Mouse (Mus musculus) stomach, embryonic 15.5 days (tissue): ENCODE results near the gene Creb3l1. TPM values are rescaled to one million over a fixed set of nuclear protein-coding genes. Genes with fewer than 3 reads are reported as not detected.
A peak's percentile ranks its signal among the peaks of the same experiment; 100 is the strongest.

Source experiments
- ATAC-seq: fragments of 200-750 bp; cut with Nextera tagmentation; 2 replicates; pipeline ENCODE4 v1.8.0; 2017; ENCODE audit warnings: low read depth, moderate number of reproducible peaks, moderate TSS enrichment; ENCODE audit not compliant: insufficient read depth, low FRiP score
- H3K27ac ChIP-seq: fragments of 300-500 bp; sonication (generic); 2 replicates; pipeline ENCODE4 v1.5.1; 2015; ENCODE audit warnings: mild to moderate bottlenecking, inconsistent platforms
- H3K27me3 ChIP-seq: fragments of 300-500 bp; sonication (generic); replicated peaks from 2 replicates; pipeline ENCODE4 v1.6.1; 2015; ENCODE audit warnings: inconsistent platforms
- H3K36me3 ChIP-seq: fragments of 300-500 bp; sonication (generic); 2 replicates; pipeline ENCODE4 v1.6.1; 2015; ENCODE audit warnings: inconsistent platforms
- H3K4me1 ChIP-seq: fragments of 300-500 bp; sonication (generic); 2 replicates; pipeline ENCODE4 v1.6.1; 2015; ENCODE audit warnings: inconsistent platforms
- H3K4me2 ChIP-seq: fragments of 300-500 bp; sonication (generic); 2 replicates; pipeline ENCODE4 v1.6.1; 2015; ENCODE audit warnings: mild to moderate bottlenecking, inconsistent platforms
- H3K4me3 ChIP-seq: fragments of 300-500 bp; sonication (generic); replicated peaks from 2 replicates; pipeline ENCODE4 v1.5.1; 2015; ENCODE audit warnings: inconsistent platforms
- H3K9ac ChIP-seq: fragments of 300-500 bp; sonication (generic); 2 replicates; pipeline ENCODE4 v1.6.1; 2015; ENCODE audit warnings: inconsistent platforms
- H3K9me3 ChIP-seq: fragments of 300-500 bp; sonication (generic); 2 replicates; pipeline ENCODE4 v1.6.1; 2016; ENCODE audit warnings: inconsistent platforms
- WGBS: fragments of 180-500 bp; shearing (Covaris S2); methylation state at CpG from one replicate; pipeline ENCODE4 v1.1.7; 2015; 5-methylcytosine and 5-hydroxymethylcytosine counted together
- polyA plus RNA-seq: library from polyadenylated mRNA; unstranded; fragments of >200 nt; fragmentation: Nextera tagmentation; extraction: Ambion mirVana; gene quantifications from 2 replicates; pipeline ENCODE4 v1.2.1, GENCODE M21; 2015

The Creb3l1 gene
- polyA plus RNA-seq, 1 experiment from 2014 or later, result 20.6 TPM

GRCm38 (mm10) chr2:92058469-92058868 lies 34.2 kb upstream of the Creb3l1 start:
- ATAC-seq, result peak; percentile 47; the same call in 1 of the 2 replicates
- Histone ChIP-seq H3K4me2 (peak overlapping the region; percentile 100), H3K4me3 (peak overlapping the region; percentile 60), H3K9me3 (no peaks in the 10 kb centered on the region), H3K36me3 (no peaks in the 10 kb centered on the region), H3K9ac (no peak overlapping the region), H3K27me3 (peaks cover 22% of the 10 kb centered on the region), H3K27ac (no peak overlapping the region), H3K4me1 (peaks cover 28% of the 10 kb centered on the region)
- WGBS, result under 1% methylated on average over 29 of the region's 29 CpGs

GRCm38 (mm10) chr2:92056760-92057159 lies 32.5 kb upstream of the Creb3l1 start:
- 76% methylated on average over 13 of the region's 13 CpGs for WGBS
- ATAC-seq, result no peak
- H3K27me3 ChIP-seq, result peaks cover 22% of the 10 kb centered on the region
- 0 out of 2 replicates have a peak overlapping the region, but pooled peaks have one; percentile 10 for H3K27ac ChIP-seq
- H3K9ac ChIP-seq, result no peak overlapping the region
- no peaks in the 10 kb centered on the region for H3K9me3 ChIP-seq
- no peak overlapping the region for H3K4me3 ChIP-seq
- H3K36me3 ChIP-seq, result no peaks in the 10 kb centered on the region
- peaks cover 30% of the 10 kb centered on the region for H3K4me1 ChIP-seq
- H3K4me2 ChIP-seq, result no peak overlapping the region

GRCm38 (mm10) chr2:92055831-92056236 lies 31.5 kb upstream of the Creb3l1 start:
- Histone ChIP-seq H3K36me3 (no peaks in the 10 kb centered on the region), H3K4me3 (peak overlapping the region; percentile 32), H3K9me3 (no peaks in the 10 kb centered on the region), H3K4me2 (peak overlapping the region; percentile 77), H3K27ac (peak overlapping the region; percentile 92), H3K27me3 (peaks cover 17% of the 10 kb centered on the region), H3K9ac (0 out of 2 replicates have a peak overlapping the region, but pooled peaks have one; percentile 16), H3K4me1 (peaks cover 30% of the 10 kb centered on the region)
- 4% methylated on average over 14 of the region's 14 CpGs for WGBS
- ATAC-seq, result no peak

GRCm38 (mm10) chr2:92055101-92055813 lies 31.0 kb upstream of the Creb3l1 start:
- peak overlapping the region; percentile 16; the same call in 1 of the 2 replicates for H3K9ac ChIP-seq
- peak overlapping the region; percentile 92 for H3K27ac ChIP-seq
- H3K27me3 ChIP-seq, result peaks cover 12% of the 10 kb centered on the region
- WGBS, result 2% methylated on average over 38 of the region's 38 CpGs
- H3K4me2 ChIP-seq, result peak overlapping the region; percentile 77
- no peaks in the 10 kb centered on the region for H3K9me3 ChIP-seq
- H3K4me3 ChIP-seq, result peak overlapping the region; percentile 32
- ATAC-seq, result 0 out of 2 replicates have a peak, but pooled peaks have one; percentile 68
- H3K4me1 ChIP-seq, result peaks cover 29% of the 10 kb centered on the region
- no peaks in the 10 kb centered on the region for H3K36me3 ChIP-seq

GRCm38 (mm10) chr2:92052754-92053153 lies 28.5 kb upstream of the Creb3l1 start:
- H3K9ac ChIP-seq, result no peak overlapping the region
- WGBS, result 47% methylated on average over 2 of the region's 2 CpGs
- H3K9me3 ChIP-seq, result no peaks in the 10 kb centered on the region
- no peaks in the 10 kb centered on the region for H3K27me3 ChIP-seq
- H3K4me2 ChIP-seq, result no peak overlapping the region
- ATAC-seq, result no peak
- H3K4me1 ChIP-seq, result peaks cover 15% of the 10 kb centered on the region
- H3K27ac ChIP-seq, result no peak overlapping the region
- no peaks in the 10 kb centered on the region for H3K36me3 ChIP-seq
- no peak overlapping the region for H3K4me3 ChIP-seq

GRCm38 (mm10) chr2:92052188-92052587 lies 27.9 kb upstream of the Creb3l1 start:
- 72% methylated on average over 8 of the region's 8 CpGs for WGBS
- no peak overlapping the region for H3K4me2 ChIP-seq
- H3K27me3 ChIP-seq, result no peaks in the 10 kb centered on the region
- peaks cover 15% of the 10 kb centered on the region for H3K4me1 ChIP-seq
- H3K4me3 ChIP-seq, result no peak overlapping the region
- H3K36me3 ChIP-seq, result no peaks in the 10 kb centered on the region
- ATAC-seq, result no peak
- H3K9ac ChIP-seq, result no peak overlapping the region
- H3K27ac ChIP-seq, result no peak overlapping the region
- no peaks in the 10 kb centered on the region for H3K9me3 ChIP-seq

- WGBS, result 55% methylated on average over 9 of the region's 9 CpGs
- no peak overlapping the region for H3K4me3 ChIP-seq
- no peak for ATAC-seq
- 0 out of 2 replicates have a peak, but pooled peaks cover 2% of the 10 kb centered on the region for H3K4me1 ChIP-seq
- no peaks in the 10 kb centered on the region for H3K9me3 ChIP-seq
- H3K27me3 ChIP-seq, result no peaks in the 10 kb centered on the region
- H3K36me3 ChIP-seq, result no peaks in the 10 kb centered on the region
- H3K4me2 ChIP-seq, result no peak overlapping the region
- no peak overlapping the region for H3K9ac ChIP-seq
- no peak overlapping the region for H3K27ac ChIP-seq
Measured at GRCm38 (mm10) chr2:92048034-92048690, 23.9 kb upstream of the Creb3l1 start.

GRCm38 (mm10) chr2:92047601-92048000 lies 23.3 kb upstream of the Creb3l1 start:
- Histone ChIP-seq H3K9ac (no peak overlapping the region), H3K9me3 (no peaks in the 10 kb centered on the region), H3K4me3 (no peak overlapping the region), H3K27ac (no peak overlapping the region), H3K36me3 (no peaks in the 10 kb centered on the region), H3K4me2 (no peak overlapping the region), H3K4me1 (no peaks in the 10 kb centered on the region), H3K27me3 (no peaks in the 10 kb centered on the region)
- WGBS, result 22% methylated on average over 4 of the region's 4 CpGs
- 0 out of 2 replicates have a peak, but pooled peaks have one; percentile 48 for ATAC-seq

GRCm38 (mm10) chr2:92043285-92043684 lies 19.0 kb upstream of the Creb3l1 start:
- Histone ChIP-seq H3K36me3 (no peaks in the 10 kb centered on the region), H3K27ac (no peak overlapping the region), H3K9me3 (no peaks in the 10 kb centered on the region), H3K27me3 (no peaks in the 10 kb centered on the region), H3K4me3 (no peak overlapping the region), H3K4me2 (no peak overlapping the region), H3K9ac (no peak overlapping the region), H3K4me1 (no peaks in the 10 kb centered on the region)
- no peak for ATAC-seq
- WGBS, result 78% methylated on average over 12 of the region's 12 CpGs

- no peak overlapping the region for H3K4me2 ChIP-seq
- 59% methylated on average over 15 of the region's 15 CpGs for WGBS
- no peak overlapping the region for H3K27ac ChIP-seq
- ATAC-seq, result no peak; the same call in 1 of the 2 replicates
- H3K36me3 ChIP-seq, result no peaks in the 10 kb centered on the region
- no peaks in the 10 kb centered on the region for H3K4me1 ChIP-seq
- H3K4me3 ChIP-seq, result no peak overlapping the region
- H3K27me3 ChIP-seq, result no peaks in the 10 kb centered on the region
- H3K9ac ChIP-seq, result no peak overlapping the region
- H3K9me3 ChIP-seq, result no peaks in the 10 kb centered on the region
Measured at GRCm38 (mm10) chr2:92041538-92041937, 17.2 kb upstream of the Creb3l1 start.

GRCm38 (mm10) chr2:92034273-92034672 lies 10.0 kb upstream of the Creb3l1 start:
- no peak overlapping the region for H3K9ac ChIP-seq
- peak; percentile 53 for ATAC-seq
- no peaks in the 10 kb centered on the region for H3K9me3 ChIP-seq
- 57% methylated on average over 9 of the region's 9 CpGs for WGBS
- peak overlapping the region; percentile 26; the same call in 1 of the 2 replicates for H3K27ac ChIP-seq
- H3K4me1 ChIP-seq, result no peaks in the 10 kb centered on the region; the same call in 1 of the 2 replicates
- no peaks in the 10 kb centered on the region for H3K36me3 ChIP-seq
- no peaks in the 10 kb centered on the region for H3K27me3 ChIP-seq
- no peak overlapping the region for H3K4me3 ChIP-seq
- no peak overlapping the region for H3K4me2 ChIP-seq

GRCm38 (mm10) chr2:92030554-92030953 lies 6.3 kb upstream of the Creb3l1 start:
- Histone ChIP-seq H3K4me3 (no peak overlapping the region), H3K4me2 (no peak overlapping the region), H3K27ac (no peak overlapping the region), H3K27me3 (no peaks in the 10 kb centered on the region), H3K4me1 (peaks cover 5% of the 10 kb centered on the region), H3K9ac (no peak overlapping the region), H3K9me3 (no peaks in the 10 kb centered on the region), H3K36me3 (no peaks in the 10 kb centered on the region)
- no peak for ATAC-seq
- WGBS, result 77% methylated on average over 8 of the region's 8 CpGs
